Mouse (Mus musculus) layer of hippocampus, postnatal 14 days (tissue): ENCODE measurements around the gene Ccdc85b. TPM values are rescaled to one million over a fixed set of nuclear protein-coding genes. Genes with fewer than 3 reads are reported as not detected.
"Not testable (repeated sequence)": the region's sequence is repeated elsewhere in the genome, so short reads cannot be mapped to it uniquely, and the experiment has no call there.

Experiments used
- DNase-seq, 2 experiments: peaks; one replicate each; pipeline ENCODE4 v3.0.0; 2021 to 2022; ENCODE audit warnings: low spot score in 2 of 2, mixed read lengths in 1 of 2
- long read RNA-seq, 2 experiments: library from polyadenylated mRNA; stranded (forward); transcript quantifications; one replicate each; pipeline ENCODE4 v2.0.0; 2021
- total RNA-seq, 2 experiments: library from RNA; stranded (reverse); gene quantifications; 2 replicates each; pipeline ENCODE4 v1.2.3; 2021

The Ccdc85b gene
- 10 to 100 TPM; 29.9 to 31.8 TPM for total RNA-seq
- long read RNA-seq, experiment 1, full-length matches to known transcripts = 84 of 84 reads
- long read RNA-seq, experiment 1, partial matches to known transcripts = 0 of 84 reads
- long read RNA-seq, experiment 1, other reads (novel, unspliced or antisense) = 0 of 84 reads
- long read RNA-seq, experiment 2, full-length matches to known transcripts = 125 of 125 reads
- long read RNA-seq, experiment 2, partial matches to known transcripts = 0 of 125 reads
- long read RNA-seq, experiment 2, other reads (novel, unspliced or antisense) = 0 of 125 reads

DNA sequence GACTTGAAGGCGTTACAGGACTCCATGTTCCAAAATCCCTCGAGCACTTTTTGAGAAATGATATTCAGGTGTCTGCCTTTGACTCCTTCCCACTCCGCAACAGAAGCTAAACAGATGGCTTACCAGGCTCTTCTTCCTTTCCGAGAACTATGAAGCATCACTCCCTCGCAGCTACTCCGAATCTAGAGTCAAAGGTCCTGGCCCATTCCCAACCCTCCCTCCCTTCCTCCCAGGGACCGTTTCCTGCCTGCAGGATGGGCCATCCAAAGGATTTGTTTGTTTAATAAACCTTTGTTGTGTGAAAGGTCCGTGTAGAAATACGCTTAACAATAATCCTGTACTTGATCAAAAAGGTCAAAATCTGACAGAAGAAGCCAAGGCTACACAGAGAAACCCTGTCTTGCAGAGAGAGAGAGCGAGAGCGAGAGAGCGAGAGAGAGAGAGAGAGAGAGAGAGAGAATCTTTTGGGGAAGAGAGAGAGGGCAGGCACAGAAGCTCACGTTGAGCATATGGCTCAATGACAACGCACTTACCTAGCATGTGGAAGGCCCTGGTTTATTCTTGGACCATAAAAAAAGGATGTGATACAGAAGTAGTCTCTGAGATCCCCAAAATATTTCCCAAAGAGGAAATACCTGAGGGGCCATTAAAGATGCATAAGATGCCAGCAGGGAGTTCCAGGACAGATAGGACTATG lies at the start of gene Ccdc85b:
Gene Ccdc85b, minus strand, starts transcription at position 149 of the 697 bp plus-strand sequence.
- no peak for DNase-seq

DNA sequence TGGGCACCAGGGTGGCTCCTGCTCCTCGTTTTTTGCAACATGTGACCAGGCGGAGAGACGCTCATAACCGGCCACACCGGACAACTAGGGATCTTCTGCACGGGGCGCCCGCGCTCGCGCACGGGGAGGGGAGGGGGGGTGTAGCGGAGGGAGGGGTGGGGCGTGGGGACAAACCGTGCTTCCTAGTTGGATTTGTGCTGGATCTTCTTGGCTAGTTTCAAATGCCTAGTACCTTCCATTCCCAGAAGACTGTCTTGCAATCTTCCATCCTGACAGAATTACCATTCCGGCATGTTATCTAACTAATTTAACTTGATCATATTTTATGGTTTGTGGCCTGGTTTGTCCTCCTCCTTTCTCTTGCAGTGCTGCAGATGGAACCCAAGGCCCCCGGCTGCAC lies 46.0 kb upstream of the Ccdc85b start, which contains the start of gene 1700020D05Rik:
Gene 1700020D05Rik, minus strand, starts transcription at position 101 of the 400 bp plus-strand sequence.
- no peak for DNase-seq

DNA sequence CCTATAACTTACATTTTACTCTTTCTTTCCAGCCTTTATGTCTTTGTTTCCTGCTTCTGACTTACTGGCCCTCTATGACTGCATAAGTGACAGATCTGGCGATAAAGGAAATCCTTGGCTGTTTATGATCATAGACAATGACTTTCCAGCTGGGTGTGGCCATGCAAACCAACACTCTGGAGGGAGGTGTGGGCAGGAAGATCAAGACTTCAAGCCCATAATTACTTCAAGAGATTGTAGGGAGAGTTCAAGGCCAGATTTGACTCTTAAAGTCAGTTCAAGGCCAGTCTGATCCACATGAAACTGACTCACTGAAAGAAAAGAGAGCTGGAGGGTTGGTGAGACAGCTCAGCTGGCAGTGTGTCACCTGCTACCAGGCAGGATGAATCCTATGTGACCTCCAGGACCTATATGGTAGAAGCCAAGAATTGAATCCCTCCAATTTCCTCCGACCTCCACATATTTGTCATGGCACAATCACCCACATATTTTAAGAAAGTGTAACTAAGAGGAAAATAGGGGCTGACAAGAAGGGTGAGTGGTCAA lies 42.7 kb upstream of the Ccdc85b start:
- no peak for DNase-seq

DNA sequence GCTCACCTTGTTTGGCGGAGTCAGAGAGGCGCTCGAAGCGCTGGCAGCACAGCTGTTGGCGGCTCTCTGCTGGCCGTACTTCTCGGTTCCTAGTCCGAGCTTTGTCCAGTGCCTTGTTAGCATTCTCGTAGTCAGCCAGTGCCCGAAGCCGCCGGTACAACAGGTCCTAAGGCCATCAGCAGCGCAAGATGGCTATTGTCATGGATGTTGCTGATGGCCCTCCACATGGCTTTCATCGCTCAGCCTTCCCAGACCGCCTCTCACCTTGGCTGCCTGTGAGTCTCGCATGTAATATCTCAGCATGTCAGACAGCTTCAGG lies 38.3 kb upstream of the Ccdc85b start:
- DNase-seq = no peak

DNA sequence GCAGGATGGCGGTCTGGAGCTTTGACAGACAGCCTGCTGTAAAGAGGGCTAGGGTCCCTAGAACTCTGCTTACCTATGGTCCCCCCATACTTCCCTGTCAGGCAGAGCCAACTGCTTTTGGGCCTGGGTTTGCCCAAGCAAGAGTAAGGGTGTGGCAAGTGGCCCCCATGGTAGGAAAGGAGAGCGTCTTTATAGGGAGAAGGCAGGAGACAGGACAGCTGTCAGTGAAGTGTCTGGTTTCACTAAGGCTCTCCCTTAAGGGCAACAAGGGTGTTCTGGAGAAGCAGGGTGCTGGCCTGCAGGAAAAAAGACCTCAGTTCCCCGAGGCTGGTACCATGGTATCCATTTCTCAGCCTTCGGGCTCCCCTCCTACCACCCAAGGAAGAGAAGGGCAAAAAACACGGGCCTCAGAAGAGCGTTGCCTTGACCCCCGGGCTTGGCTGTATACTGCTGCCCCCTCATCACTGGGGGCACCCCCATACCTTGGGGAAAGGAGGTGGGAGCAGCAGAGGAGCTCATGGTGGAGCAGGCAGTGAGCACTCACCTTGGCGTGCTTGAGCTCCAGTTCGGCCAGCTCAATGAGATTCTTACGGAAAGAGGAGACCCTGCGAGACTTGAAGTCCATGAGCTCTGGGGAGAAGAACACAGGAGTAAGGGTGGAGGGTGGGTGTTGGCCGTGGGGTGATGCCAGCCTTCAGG lies 37.8 kb upstream of the Ccdc85b start:
- no peak for DNase-seq

DNA sequence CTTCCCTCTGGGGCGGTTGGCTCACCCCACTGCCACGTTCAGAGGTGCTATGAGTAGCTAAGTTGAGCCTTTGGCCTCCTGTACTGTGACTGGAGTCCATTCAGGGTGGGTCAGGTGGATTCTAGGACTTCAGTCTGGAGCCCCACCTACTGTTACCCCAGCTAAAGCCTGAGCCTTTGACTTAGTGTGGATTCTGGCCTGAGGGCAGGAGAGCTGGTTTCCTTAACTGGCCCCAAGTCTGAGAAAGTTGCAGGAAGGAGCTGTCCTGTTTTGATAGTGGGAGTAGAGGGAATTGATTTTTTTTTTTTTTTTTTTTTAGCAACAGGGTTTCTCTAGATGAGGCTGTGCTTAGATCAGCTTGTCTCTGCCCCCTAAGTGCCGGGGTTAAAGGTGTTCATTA lies 36.6 kb upstream of the Ccdc85b start:
- DNase-seq = no peak

DNA sequence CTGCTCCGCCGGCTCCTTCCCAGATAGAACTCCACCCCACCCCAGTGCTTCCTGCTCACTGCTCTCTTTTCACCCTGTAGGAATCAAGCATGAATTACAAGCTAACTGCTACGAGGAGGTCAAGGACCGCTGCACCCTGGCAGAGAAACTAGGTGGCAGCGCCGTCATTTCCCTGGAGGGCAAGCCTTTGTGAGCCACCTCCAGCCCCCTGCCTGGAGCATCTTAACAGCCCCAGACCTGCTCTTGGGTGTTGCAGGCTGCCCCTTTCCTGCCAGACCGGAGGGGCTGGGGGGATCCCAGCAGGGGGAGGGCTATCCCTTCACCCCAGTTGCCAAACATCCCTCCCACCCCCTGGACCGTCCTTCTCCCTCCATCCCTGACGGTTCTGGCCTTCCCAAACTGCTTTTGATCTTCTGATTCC lies 35.6 kb upstream of the Ccdc85b start:
- not testable (repeated sequence) for DNase-seq

DNA sequence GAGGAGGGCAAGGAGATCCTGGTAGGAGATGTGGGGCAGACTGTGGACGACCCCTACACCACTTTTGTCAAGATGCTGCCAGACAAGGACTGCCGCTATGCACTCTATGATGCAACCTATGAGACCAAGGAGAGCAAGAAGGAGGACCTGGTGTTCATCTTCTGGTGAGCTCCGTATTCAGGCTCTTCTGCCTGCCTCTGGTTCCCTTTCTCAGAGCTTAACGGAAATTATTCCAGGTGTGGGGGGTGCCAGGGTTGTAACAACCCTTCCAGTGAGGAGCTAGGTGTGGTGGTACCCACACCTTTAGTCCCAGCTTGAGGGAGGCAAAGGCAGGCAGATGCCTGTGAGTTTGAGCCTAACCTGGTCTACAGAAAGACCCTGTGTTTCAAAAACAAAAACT lies 34.9 kb upstream of the Ccdc85b start:
- DNase-seq = no peak

DNA sequence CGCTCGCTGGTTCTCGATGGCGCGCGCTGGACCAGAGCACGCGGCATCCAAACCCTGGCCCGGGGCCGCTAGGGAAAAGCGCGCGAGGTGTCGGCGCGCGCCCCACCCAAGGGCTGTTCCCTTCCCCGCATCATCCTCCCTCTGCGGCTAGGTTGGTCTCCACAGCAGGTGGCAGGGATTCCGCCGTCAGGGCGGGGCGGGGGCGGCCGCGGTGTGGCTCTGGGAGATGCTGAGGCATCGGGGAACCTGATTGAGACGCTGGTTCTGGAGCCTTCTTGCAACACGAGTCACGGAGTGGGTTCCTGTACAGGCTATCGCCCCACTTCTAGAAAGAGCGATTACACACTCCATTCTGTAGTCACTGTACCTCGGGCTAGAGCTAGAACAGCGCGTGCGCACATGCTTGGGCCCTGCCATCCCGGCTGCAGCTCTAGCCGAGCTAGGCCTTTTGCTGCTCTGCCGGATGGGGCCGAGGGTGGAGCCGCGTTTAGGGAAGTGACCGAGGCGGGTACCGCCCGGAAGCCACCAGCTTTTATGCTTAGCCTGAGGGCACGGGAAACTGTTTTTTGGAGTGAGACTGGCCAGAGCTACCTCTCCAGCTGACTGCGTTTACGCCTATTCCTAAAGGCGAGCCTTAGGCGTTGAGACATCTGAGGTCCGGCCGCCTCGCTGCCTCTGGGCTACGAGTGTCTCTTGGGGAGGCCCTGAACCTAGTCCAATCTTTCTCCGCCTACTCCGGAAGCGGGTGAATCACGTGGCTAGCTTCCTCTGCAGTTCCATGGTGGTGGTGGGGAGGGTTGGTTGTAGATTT lies 33.4 kb upstream of the Ccdc85b start:
- DNase-seq = peak; percentile 79 to 83

DNA sequence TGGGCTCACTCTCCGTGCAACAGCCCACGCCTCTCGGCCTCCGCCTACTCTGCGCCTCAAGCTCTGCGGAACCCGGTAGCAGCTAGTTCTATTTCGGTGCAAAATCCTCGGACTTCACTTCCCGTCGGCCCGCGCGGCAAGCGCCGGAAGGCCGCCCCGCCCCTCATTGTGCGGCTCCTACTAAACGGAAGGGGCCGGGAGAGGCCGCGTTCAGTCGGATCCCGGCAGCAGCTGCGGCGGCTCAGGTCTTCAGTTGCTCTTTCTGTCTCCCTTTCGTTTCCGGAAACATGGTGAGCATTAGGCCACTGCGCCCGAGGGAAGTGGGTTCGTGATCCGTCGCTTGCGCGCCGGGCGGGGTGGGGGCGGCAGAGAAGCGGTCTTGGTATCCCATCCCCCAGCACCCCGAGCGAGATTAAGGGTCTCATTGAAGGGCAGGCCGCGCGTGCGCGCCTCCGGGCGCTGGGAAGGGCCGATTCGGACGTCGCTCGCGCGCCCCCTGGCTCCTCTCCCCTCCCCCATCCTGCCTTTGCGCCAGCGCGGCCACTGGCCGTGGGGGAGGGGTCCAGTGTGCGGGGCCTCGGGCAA lies 32.7 kb upstream of the Ccdc85b start, which contains the start of gene Cfl1:
Gene Cfl1, plus strand, starts transcription at position 143 of the 585 bp plus-strand sequence.
- DNase-seq = peak; percentile 93 to 95

DNA sequence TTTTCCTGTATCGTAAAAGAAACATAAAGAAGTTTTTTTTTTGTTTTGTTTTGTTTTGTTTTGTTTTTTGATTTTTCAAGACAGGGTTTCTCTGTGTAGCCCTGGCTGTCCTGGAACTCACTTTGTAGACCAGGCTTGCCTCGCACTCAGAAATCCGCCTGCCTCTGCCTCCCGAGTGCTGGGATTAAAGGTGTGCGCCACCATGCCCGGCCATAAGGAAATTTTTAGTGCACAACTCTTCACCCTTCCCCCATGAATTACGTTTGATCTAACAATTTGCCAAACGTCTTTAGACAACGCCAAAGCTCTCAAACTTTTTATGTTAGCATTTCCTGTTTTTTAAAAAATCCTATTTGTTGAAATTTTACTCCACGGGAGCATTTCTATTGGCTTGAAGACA lies 32.0 kb upstream of the Ccdc85b start:
- DNase-seq = not testable (repeated sequence)

DNA sequence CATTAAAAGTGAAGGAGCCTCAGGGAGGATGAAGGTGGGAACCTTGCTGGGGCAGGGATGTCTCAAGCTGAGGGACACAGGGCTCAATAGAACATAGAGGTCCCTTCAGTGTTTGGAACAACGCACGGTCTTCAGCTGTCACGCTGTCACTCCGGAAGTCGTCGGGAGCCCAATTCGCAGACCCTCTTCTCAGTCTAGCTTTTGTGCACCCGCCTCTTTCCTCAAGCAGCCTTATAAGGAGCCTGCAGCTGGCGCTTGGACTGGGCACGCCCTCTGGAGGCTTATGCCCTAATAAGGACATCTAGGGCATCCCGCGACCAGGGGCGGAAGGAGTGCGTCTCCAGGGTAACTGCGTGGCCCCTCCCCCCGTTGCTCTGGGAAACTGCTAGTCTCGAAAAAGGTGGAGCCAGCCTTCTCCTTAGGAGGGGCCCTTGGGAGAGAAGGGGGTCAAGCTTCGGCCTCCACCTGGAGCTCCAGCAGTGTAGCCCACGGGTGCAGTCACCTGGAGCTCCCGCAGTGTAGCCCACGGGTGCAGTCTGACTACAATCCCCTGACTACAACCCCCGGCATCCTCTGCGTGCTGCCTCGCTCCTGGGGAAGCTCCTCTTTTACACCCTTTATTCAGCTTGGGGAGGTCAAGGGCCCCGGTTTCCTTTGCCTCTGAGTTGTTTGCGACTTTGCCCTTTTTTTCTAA lies 31.3 kb upstream of the Ccdc85b start:
- peak; percentile 98 for DNase-seq

DNA sequence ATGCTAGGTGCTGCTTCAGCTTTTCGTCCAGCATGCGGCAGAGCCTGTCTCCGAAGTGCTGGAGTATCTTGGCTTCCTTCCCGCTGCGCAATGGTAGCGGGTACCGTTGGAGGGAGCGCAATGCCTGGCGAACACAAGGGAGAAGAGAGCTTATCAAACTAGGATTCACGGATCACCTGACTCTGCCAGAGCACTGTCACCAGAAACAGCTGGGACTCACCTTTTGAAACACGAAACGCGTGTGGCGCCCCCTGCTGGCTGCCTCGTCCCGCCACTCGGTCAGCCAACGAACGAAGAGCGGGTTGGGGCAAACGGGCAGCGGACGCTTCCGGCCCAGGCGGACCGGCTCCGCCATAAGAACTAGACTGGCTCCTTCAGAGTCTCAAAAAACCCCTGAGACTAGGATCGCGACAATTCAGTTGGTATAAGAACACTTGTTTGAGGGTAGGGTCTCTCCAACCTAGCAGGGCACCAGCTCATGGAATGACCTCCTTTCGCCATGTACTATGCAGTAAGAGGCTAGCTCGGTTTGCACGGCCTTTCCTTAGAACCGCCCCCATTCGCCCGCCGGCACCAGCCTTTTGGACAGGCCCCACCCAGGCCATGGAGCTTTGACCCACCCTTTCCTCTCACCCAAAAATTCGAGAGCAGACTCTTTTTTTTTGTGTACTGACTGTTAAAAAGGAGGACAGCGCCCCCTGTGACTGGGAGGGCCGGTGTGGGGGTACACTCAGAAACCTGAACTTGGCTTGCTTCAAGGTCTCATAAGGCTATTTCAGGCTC lies 30.3 kb upstream of the Ccdc85b start, which contains the start of gene Mus81:
Gene Mus81, minus strand, starts transcription at position 635 of the 783 bp plus-strand sequence.
- DNase-seq = peak; percentile 92 to 97

DNA sequence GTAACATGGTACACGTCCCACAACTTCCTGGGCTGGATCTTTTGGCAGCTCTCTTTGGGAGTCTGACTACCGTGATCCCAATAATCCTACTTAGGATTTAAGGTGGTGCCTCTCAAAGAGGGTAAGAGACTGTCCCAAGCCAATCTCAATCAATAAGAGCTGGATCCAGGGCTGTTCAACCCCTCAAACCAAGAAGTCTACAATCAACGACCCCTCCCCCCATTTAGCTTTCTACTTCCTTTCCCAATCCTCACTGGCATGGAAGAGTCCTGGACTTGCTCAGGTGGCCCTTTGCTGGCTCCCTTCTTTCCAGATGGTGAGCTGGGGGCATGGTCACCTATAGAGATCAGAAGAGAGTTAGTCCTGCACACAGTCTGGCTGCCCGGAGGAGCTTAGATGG lies 29.1 kb upstream of the Ccdc85b start:
- no peak for DNase-seq

DNA sequence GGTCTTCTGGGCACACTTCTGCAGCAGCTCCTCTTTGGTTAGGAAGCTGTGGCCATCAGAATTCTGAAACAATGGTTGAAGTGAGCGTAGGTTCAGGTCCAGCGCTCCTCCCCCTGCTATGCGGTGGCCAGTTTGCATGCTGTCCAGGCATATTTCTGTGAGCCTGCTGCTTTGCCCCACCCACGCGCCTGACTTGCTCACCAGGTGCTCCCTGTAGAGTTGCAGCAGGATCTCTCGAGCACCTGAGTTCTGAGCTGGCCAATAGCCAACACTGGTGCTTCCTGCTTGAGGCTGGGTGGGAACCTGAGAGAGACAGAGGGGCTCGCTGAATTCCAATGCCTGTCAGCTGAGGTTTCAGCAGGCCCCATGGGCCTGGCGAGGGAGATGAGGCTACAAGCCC lies 28.6 kb upstream of the Ccdc85b start:
- no peak for DNase-seq

DNA sequence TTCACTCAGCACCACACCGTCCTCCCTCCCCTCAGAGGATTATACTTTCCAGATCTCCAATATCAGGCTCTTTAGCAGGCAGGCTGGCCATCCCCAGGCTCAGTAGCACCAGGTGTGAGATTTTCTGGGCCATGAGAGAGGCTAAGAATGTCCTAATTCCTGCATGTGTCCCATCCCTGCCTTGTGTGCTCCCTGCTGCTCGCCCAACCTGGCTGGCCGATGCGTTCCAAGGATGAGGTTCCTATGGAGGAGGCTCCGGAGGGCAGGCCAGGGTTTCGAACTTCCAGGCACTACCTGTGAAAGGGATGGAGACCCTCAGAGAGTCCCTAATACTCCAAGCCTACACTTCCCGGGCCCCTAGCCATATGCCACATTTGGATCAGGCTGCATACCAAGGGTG lies 28.1 kb upstream of the Ccdc85b start:
- DNase-seq = no peak

DNA sequence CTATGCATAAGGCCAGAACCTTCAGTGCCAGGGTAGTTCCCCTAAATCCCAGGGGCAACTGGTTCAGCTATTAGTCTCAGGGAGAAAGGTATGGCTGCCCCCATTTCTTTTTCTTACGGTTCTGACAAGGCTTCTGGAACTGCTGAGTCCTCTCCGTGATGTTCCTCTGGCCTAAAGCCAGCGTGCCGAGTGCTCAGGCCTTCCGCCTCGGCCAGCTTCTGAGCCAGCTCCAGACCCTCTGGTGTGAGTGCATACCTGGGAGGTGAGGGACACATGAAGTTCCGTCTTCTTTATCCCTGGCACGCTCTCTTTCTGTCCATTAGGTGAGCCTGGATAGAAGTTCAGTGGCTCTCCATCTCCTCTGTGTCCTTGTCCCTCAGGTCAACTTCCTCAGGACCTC lies 27.7 kb upstream of the Ccdc85b start:
- no peak for DNase-seq

DNA sequence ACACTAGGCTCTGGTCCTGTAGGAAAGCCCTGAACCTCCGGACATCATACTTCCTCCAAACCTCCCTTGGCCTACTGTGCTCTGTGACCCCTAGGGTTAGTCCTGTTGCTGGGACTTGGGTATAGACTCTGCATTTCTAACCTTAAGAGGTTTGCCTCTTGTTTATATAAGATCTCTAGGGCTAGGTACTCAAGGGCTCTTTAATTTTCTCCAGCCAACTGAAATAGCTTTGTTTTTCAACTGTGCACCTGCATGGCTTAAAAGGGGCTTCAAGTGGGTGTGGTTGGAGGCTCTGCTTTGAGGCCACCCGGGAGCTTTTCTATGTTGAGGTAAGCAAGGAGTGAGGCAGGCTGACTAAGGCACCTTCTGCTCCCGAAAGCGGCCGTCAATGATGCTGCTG lies 26.8 kb upstream of the Ccdc85b start:
- DNase-seq = no peak
